ENCODE assay signal across 8 mouse cellular contexts in the genomic region with DNA sequence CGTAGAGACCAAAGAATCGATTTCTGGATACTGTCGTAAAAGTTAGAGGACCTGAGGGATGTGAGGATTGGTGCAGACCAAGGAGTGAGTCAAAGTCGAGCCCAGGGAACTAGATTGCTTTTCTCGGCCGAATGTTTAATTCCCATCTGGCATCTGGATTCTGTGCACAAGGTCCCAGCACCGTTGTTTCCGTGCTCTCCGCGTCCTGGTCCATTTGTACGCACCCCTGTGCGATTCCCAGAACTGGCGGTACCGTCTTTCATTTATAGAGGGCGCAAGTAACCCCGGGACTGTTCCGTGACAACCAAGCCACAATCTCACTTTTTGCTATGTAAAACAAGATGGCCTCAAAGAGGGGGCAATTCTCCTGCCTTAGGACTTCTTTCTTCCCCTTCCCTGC. TPM values are rescaled to one million over a fixed set of nuclear protein-coding genes. Genes with fewer than 3 reads are reported as not detected.
DNase-seq lines count a peak whose midpoint lies in the region; ATAC-seq and TF ChIP-seq lines count a peak whose summit lies in the region.

No protein-coding gene starts in this region.

- H3K79me2 ChIP-seq in C2C12 (ENCODE audit: control insufficient read depth, insufficient read depth) (no peaks in the 10 kb centered on the region), myocyte (ENCODE audit: control insufficient read depth, insufficient read depth) (no peaks in the 10 kb centered on the region)

- peak overlapping the region; percentile 43 for H3K4me3 ChIP-seq in C2C12 (ENCODE audit: insufficient read depth, poor library complexity, severe bottlenecking)
- peak overlapping the region; percentile 69 for H3K4me3 ChIP-seq in bone marrow, adult 2 months (replicated peaks; ENCODE audit: control insufficient read depth, low read depth, low read length)
- H3K4me3 ChIP-seq in heart, embryonic 11.5 days (ENCODE audit: low read depth, low read length), result peak overlapping the region; percentile 51
- peak overlapping the region; percentile 62 for H3K4me3 ChIP-seq in kidney, embryonic 15.5 days (replicated peaks)
- peak overlapping the region; percentile 69 for H3K4me3 ChIP-seq in liver, embryonic 11.5 days (ENCODE audit: low read depth, low read length)
- peak overlapping the region; percentile 44 for H3K4me3 ChIP-seq in myocyte
- H3K4me3 ChIP-seq in stomach, embryonic 14.5 days (ENCODE audit: low read depth, low read length), result peak overlapping the region; percentile 47

- no peaks in the 10 kb centered on the region for H3K36me3 ChIP-seq in C2C12 (ENCODE audit: control insufficient read depth, insufficient read depth)
- H3K36me3 ChIP-seq in heart, embryonic 11.5 days (ENCODE audit: control insufficient read depth, insufficient read depth, low read length), result no peaks in the 10 kb centered on the region
- H3K36me3 ChIP-seq in kidney, embryonic 15.5 days, result no peaks in the 10 kb centered on the region
- H3K36me3 ChIP-seq in liver, embryonic 11.5 days (ENCODE audit: control insufficient read depth, insufficient read depth, low read length), result no peaks in the 10 kb centered on the region
- no peaks in the 10 kb centered on the region for H3K36me3 ChIP-seq in myocyte (ENCODE audit: control insufficient read depth, insufficient read depth)
- no peaks in the 10 kb centered on the region for H3K36me3 ChIP-seq in stomach, embryonic 14.5 days (ENCODE audit: control insufficient read depth, insufficient read depth, low read length)

- peak overlapping the region; percentile 58 for H3ac ChIP-seq in C2C12 (ENCODE audit: control insufficient read depth, insufficient read length, low read depth)
- H3ac ChIP-seq in myocyte (ENCODE audit: control insufficient read depth, insufficient read length), result no peak overlapping the region

- peak overlapping the region; percentile 78 for H3K9ac ChIP-seq in heart, embryonic 11.5 days (ENCODE audit: low read depth, low read length)
- peak overlapping the region; percentile 53 for H3K9ac ChIP-seq in kidney, embryonic 15.5 days
- peak overlapping the region; percentile 66 for H3K9ac ChIP-seq in liver, embryonic 11.5 days (ENCODE audit: low read depth, low read length)
- peak overlapping the region; percentile 22 for H3K9ac ChIP-seq in stomach, embryonic 14.5 days (replicated peaks; ENCODE audit: low read depth, low read length)

- no peaks in the 10 kb centered on the region for H3K9me3 ChIP-seq in heart, embryonic 11.5 days (replicated peaks; ENCODE audit: control insufficient read depth, low read length)
- no peaks in the 10 kb centered on the region for H3K9me3 ChIP-seq in kidney, embryonic 15.5 days (replicated peaks)
- no peaks in the 10 kb centered on the region for H3K9me3 ChIP-seq in liver, embryonic 11.5 days (ENCODE audit: control insufficient read depth, low read length)
- H3K9me3 ChIP-seq in stomach, embryonic 14.5 days (ENCODE audit: control insufficient read depth, low read depth, low read length), result no peaks in the 10 kb centered on the region

- 0% methylated on average over 17 of the region's 17 CpGs for WGBS in bone marrow, adult 2 months
- under 1% methylated on average over 17 of the region's 17 CpGs for WGBS in heart, embryonic 11.5 days (ENCODE audit: insufficient replicate concordance)
- under 1% methylated on average over 17 of the region's 17 CpGs for WGBS in kidney, embryonic 15.5 days
- WGBS in liver, embryonic 11.5 days, result 0% methylated on average over 17 of the region's 17 CpGs
- WGBS in stomach, embryonic 14.5 days, result under 1% methylated on average over 17 of the region's 17 CpGs

- peak; percentile 75 for ATAC-seq in erythroblast, adult 5-6 weeks (replicated peaks; ENCODE audit: low FRiP score, poor library complexity, severe bottlenecking)
- peak; percentile 55 for ATAC-seq in heart, embryonic 11.5 days (replicated peaks; ENCODE audit: insufficient number of reproducible peaks, low FRiP score, low TSS enrichment)
- peak; percentile 61 for ATAC-seq in kidney, embryonic 15.5 days (replicated peaks; ENCODE audit: low FRiP score)
- peak; percentile 32; the same call in 1 of the 2 replicates for ATAC-seq in liver, embryonic 11.5 days (replicated peaks; ENCODE audit: low FRiP score)
- ATAC-seq in stomach, embryonic 14.5 days (ENCODE audit: insufficient number of reproducible peaks, insufficient read depth, low FRiP score, low read depth), result peak; percentile 56

- no peaks in the 10 kb centered on the region for H3K79me3 ChIP-seq in C2C12 (ENCODE audit: low read depth)

- H3K4me1 ChIP-seq in bone marrow, adult 2 months (ENCODE audit: control insufficient read depth, insufficient read depth, low read length), result no peaks in the 10 kb centered on the region; the same call in 1 of the 2 replicates
- peaks cover 9% of the 10 kb centered on the region for H3K4me1 ChIP-seq in heart, embryonic 11.5 days (ENCODE audit: control insufficient read depth, insufficient read depth, low read length)
- peaks cover 41% of the 10 kb centered on the region for H3K4me1 ChIP-seq in kidney, embryonic 15.5 days
- H3K4me1 ChIP-seq in liver, embryonic 11.5 days (replicated peaks; ENCODE audit: control insufficient read depth, insufficient read depth, low read length), result peaks cover 25% of the 10 kb centered on the region
- H3K4me1 ChIP-seq in stomach, embryonic 14.5 days (ENCODE audit: control insufficient read depth, insufficient read depth, low read length), result peaks cover 3% of the 10 kb centered on the region; the same call in 1 of the 2 replicates

- peak; percentile 82 for DNase-seq in liver, embryonic 11.5 days (ENCODE audit: low spot score)

- H3K27me3 ChIP-seq in C2C12 (ENCODE audit: control insufficient read depth, insufficient read depth, insufficient read length), result no peaks in the 10 kb centered on the region
- H3K27me3 ChIP-seq in heart, embryonic 11.5 days (ENCODE audit: control insufficient read depth, insufficient read depth, low read length), result no peaks in the 10 kb centered on the region
- H3K27me3 ChIP-seq in kidney, embryonic 15.5 days, result no peaks in the 10 kb centered on the region
- no peaks in the 10 kb centered on the region for H3K27me3 ChIP-seq in liver, embryonic 11.5 days (replicated peaks; ENCODE audit: control insufficient read depth, insufficient read depth, low read length)
- H3K27me3 ChIP-seq in myocyte (ENCODE audit: control insufficient read depth, insufficient read depth, insufficient read length), result no peaks in the 10 kb centered on the region
- no peaks in the 10 kb centered on the region for H3K27me3 ChIP-seq in stomach, embryonic 14.5 days (ENCODE audit: control insufficient read depth, insufficient read depth, low read length)

- TF ChIP-seq CTCF in C2C12 (IDR thresholded peaks at IDR 0.05; ENCODE audit: control insufficient read depth, insufficient read depth, insufficient read length), result no peak
- peak; percentile 22; the same call in 1 of the 2 replicates for TF ChIP-seq CTCF in bone marrow, adult 2 months (IDR thresholded peaks at IDR 0.05; ENCODE audit: control insufficient read depth, insufficient read depth, low read length)

- H3K4me2 ChIP-seq in heart, embryonic 11.5 days, result peak overlapping the region; percentile 75
- H3K4me2 ChIP-seq in kidney, embryonic 15.5 days, result peak overlapping the region; percentile 65
- H3K4me2 ChIP-seq in liver, embryonic 11.5 days, result peak overlapping the region; percentile 89
- peak overlapping the region; percentile 77 for H3K4me2 ChIP-seq in myocyte (ENCODE audit: low read depth)
- H3K4me2 ChIP-seq in stomach, embryonic 14.5 days (replicated peaks; ENCODE audit: low read depth, low read length), result peak overlapping the region; percentile 64

- TF ChIP-seq POLR2A in bone marrow, adult 2 months (IDR thresholded peaks at IDR 0.05; ENCODE audit: borderline replicate concordance, control insufficient read depth, low read depth, low read length), result no peak
- peak; percentile 43 for TF ChIP-seq POLR2A in myocyte (IDR thresholded peaks at IDR 0.05; ENCODE audit: insufficient read length, low read depth)

- peak overlapping the region; percentile 13; the same call in 1 of the 2 replicates for H3K27ac ChIP-seq in bone marrow, adult 2 months (ENCODE audit: control insufficient read depth, insufficient read depth, low read depth, low read length, poor library complexity)
- peak overlapping the region; percentile 80 for H3K27ac ChIP-seq in heart, embryonic 11.5 days (ENCODE audit: low read depth, low read length)
- H3K27ac ChIP-seq in kidney, embryonic 15.5 days, result peak overlapping the region; percentile 94
- H3K27ac ChIP-seq in liver, embryonic 11.5 days (ENCODE audit: low read depth, low read length), result peak overlapping the region; percentile 73
- peak overlapping the region; percentile 92 for H3K27ac ChIP-seq in stomach, embryonic 14.5 days (ENCODE audit: low read length)

RNA-seq across cellular contexts. Expression of a gene that starts 7.1 kb away (rescaled TPM):
- polyA plus RNA-seq in C2C12 (2012; fragmentation: generic; extraction: Trizol), result 11.2 TPM
- 8.5 and 10.4 TPM in 2 replicates for polyA plus RNA-seq in bone marrow, adult 2 months (2011; ENCODE audit: insufficient read depth, insufficient read length, low replicate concordance, missing spikeins)
- 1.7 and 1.9 TPM in 2 replicates for total RNA-seq in erythroblast, adult 5-6 weeks (2015; ENCODE audit: low replicate concordance)
- total RNA-seq in erythroblast, adult 5-6 weeks (2017; ENCODE audit: low replicate concordance), result 1.4 and 1.7 TPM in 2 replicates
- 8.9 and 9.8 TPM in 2 replicates for polyA plus RNA-seq in heart, embryonic 11.5 days (2014; fragmentation: Nextera tagmentation; extraction: Ambion mirVana)
- polyA plus RNA-seq in kidney, embryonic 15.5 days (2015; fragmentation: Nextera tagmentation; extraction: Ambion mirVana), result 13.5 and 13.7 TPM in 2 replicates
- 13.1 and 13.4 TPM in 2 replicates for polyA plus RNA-seq in liver, embryonic 11.5 days (2014; fragmentation: Nextera tagmentation; extraction: Ambion mirVana)
- polyA plus RNA-seq in myocyte (2012; fragmentation: generic; extraction: Trizol), result 7.4 TPM
- polyA plus RNA-seq in stomach, embryonic 14.5 days (2014; fragmentation: Nextera tagmentation; extraction: Ambion mirVana), result 12.0 and 12.4 TPM in 2 replicates

RNA-seq across cellular contexts. Expression of a gene that starts 35.0 kb away (rescaled TPM):
- polyA plus RNA-seq in C2C12 (2012; fragmentation: generic; extraction: Trizol) (not detected), myocyte (2012; fragmentation: generic; extraction: Trizol) (0.02 TPM)
- polyA plus RNA-seq in bone marrow, adult 2 months (2011; ENCODE audit: insufficient read depth, insufficient read length, low replicate concordance, missing spikeins), result 0.87 and 3.1 TPM in 2 replicates
- 4.2 and 4.4 TPM in 2 replicates for total RNA-seq in erythroblast, adult 5-6 weeks (2015; ENCODE audit: low replicate concordance)
- 6.5 and 15.5 TPM in 2 replicates for total RNA-seq in erythroblast, adult 5-6 weeks (2017; ENCODE audit: low replicate concordance)
- 0.97 and 1.7 TPM in 2 replicates for polyA plus RNA-seq in heart, embryonic 11.5 days (2014; fragmentation: Nextera tagmentation; extraction: Ambion mirVana)
- 0.08 and 0.12 TPM in 2 replicates for polyA plus RNA-seq in kidney, embryonic 15.5 days (2015; fragmentation: Nextera tagmentation; extraction: Ambion mirVana)
- 1.8 and 2.2 TPM in 2 replicates for polyA plus RNA-seq in liver, embryonic 11.5 days (2014; fragmentation: Nextera tagmentation; extraction: Ambion mirVana)
- 0.17 TPM in 1 of 2 replicates, not detected in the other for polyA plus RNA-seq in stomach, embryonic 14.5 days (2014; fragmentation: Nextera tagmentation; extraction: Ambion mirVana)

RNA-seq across cellular contexts. Expression of a gene that starts 57.9 kb away (rescaled TPM):
- polyA plus RNA-seq in C2C12 (2012; fragmentation: generic; extraction: Trizol) (0.07 TPM), myocyte (2012; fragmentation: generic; extraction: Trizol) (0.20 TPM)
- 0.47 TPM in 1 of 2 replicates, not detected in the other for polyA plus RNA-seq in bone marrow, adult 2 months (2011; ENCODE audit: insufficient read depth, insufficient read length, low replicate concordance, missing spikeins)
- total RNA-seq in erythroblast, adult 5-6 weeks (2015; ENCODE audit: low replicate concordance), result not detected in 2 replicates
- not detected in 2 replicates for total RNA-seq in erythroblast, adult 5-6 weeks (2017; ENCODE audit: low replicate concordance)
- 0.59 and 0.80 TPM in 2 replicates for polyA plus RNA-seq in heart, embryonic 11.5 days (2014; fragmentation: Nextera tagmentation; extraction: Ambion mirVana)
- 0.55 and 0.71 TPM in 2 replicates for polyA plus RNA-seq in kidney, embryonic 15.5 days (2015; fragmentation: Nextera tagmentation; extraction: Ambion mirVana)
- polyA plus RNA-seq in liver, embryonic 11.5 days (2014; fragmentation: Nextera tagmentation; extraction: Ambion mirVana), result 0.08 and 0.32 TPM in 2 replicates
- 0.22 and 0.30 TPM in 2 replicates for polyA plus RNA-seq in stomach, embryonic 14.5 days (2014; fragmentation: Nextera tagmentation; extraction: Ambion mirVana)

Comparison
In these comparisons a context has a peak if more than half of its experiments do, and no peak if none do; other contexts are left out.
1. Peak in every context shown above with its lines: DNase-seq, ATAC-seq, H3K4me3 ChIP-seq and H3K27ac ChIP-seq.
2. H3K27ac ChIP-seq: peak in every context shown above with its lines; median percentile 94 in kidney, embryonic 15.5 days; 92 in stomach, embryonic 14.5 days; 80 in heart, embryonic 11.5 days; 73 in liver, embryonic 11.5 days; 13 in bone marrow, adult 2 months.
3. H3K9ac ChIP-seq: peak in every context shown above with its lines; median percentile 78 in heart, embryonic 11.5 days; 66 in liver, embryonic 11.5 days; 53 in kidney, embryonic 15.5 days; 22 in stomach, embryonic 14.5 days.